Mouse (Mus musculus): ENCODE data around the gene Anp32a. TPM values are rescaled to one million over a fixed set of nuclear protein-coding genes. Genes with fewer than 3 reads are reported as not detected.

Anp32a gene
- polyA plus RNA-seq, 1 experiment = 83.9 TPM

GRCm38 (mm10) chr9:62366478-62367458 lies 25.7 kb downstream of the Anp32a start:
- Histone ChIP-seq H3ac (ENCODE audit: control insufficient read depth, insufficient read length) (no peak overlapping the region), H3K4me3 (no peak overlapping the region), H3K4me2 (ENCODE audit: low read depth) (no peak overlapping the region), H3K36me3 (ENCODE audit: control insufficient read depth, insufficient read depth) (no peaks in the 10 kb centered on the region), H3K79me2 (ENCODE audit: control insufficient read depth, insufficient read depth) (peaks cover 69% of the 10 kb centered on the region), H3K27me3 (ENCODE audit: control insufficient read depth, insufficient read depth, insufficient read length) (no peaks in the 10 kb centered on the region)
- TF ChIP-seq POLR2A (IDR thresholded peaks at IDR 0.05; ENCODE audit: insufficient read length, low read depth) = no peak
- TF ChIP-seq POLR2AphosphoS2 (IDR thresholded peaks at IDR 0.05; ENCODE audit: insufficient read length, low read depth) = no peak
- TF ChIP-seq CEBPB (IDR thresholded peaks at IDR 0.05; ENCODE audit: insufficient read depth, poor library complexity, severe bottlenecking) = no peak
- no peak for TF ChIP-seq E2F4 (IDR thresholded peaks at IDR 0.05; ENCODE audit: insufficient read depth)
- TF ChIP-seq TCF12 (IDR thresholded peaks at IDR 0.05; ENCODE audit: insufficient read depth, poor library complexity, severe bottlenecking) = no peak

GRCm38 (mm10) chr9:62367510-62368071 lies 26.5 kb downstream of the Anp32a start:
- Histone ChIP-seq H3ac (ENCODE audit: control insufficient read depth, insufficient read length) (no peak overlapping the region), H3K4me3 (no peak overlapping the region), H3K27me3 (ENCODE audit: control insufficient read depth, insufficient read depth, insufficient read length) (no peaks in the 10 kb centered on the region), H3K4me2 (ENCODE audit: low read depth) (no peak overlapping the region), H3K79me2 (ENCODE audit: control insufficient read depth, insufficient read depth) (peaks cover 61% of the 10 kb centered on the region), H3K36me3 (ENCODE audit: control insufficient read depth, insufficient read depth) (no peaks in the 10 kb centered on the region)
- no peak for TF ChIP-seq MAX (IDR thresholded peaks at IDR 0.05; ENCODE audit: low read depth)
- no peak for TF ChIP-seq MYOG (IDR thresholded peaks at IDR 0.05; ENCODE audit: control insufficient read depth in 1 of 3, insufficient read depth in 1 of 3, insufficient read length in 2 of 3, low read depth in 2 of 3)
- no peak for TF ChIP-seq POLR2AphosphoS2 (IDR thresholded peaks at IDR 0.05; ENCODE audit: insufficient read length, low read depth)
- no peak for TF ChIP-seq POLR2A (IDR thresholded peaks at IDR 0.05; ENCODE audit: insufficient read length, low read depth)
- TF ChIP-seq MYOD1 (IDR thresholded peaks at IDR 0.05; ENCODE audit: control insufficient read depth in 1 of 3, insufficient read length in 2 of 3, low read depth in 2 of 3) = no peak
- no peak for TF ChIP-seq REST (IDR thresholded peaks at IDR 0.05; ENCODE audit: insufficient read depth, insufficient read length)
- no peak for TF ChIP-seq E2F4 (IDR thresholded peaks at IDR 0.05; ENCODE audit: insufficient read depth)
- no peak for TF ChIP-seq SRF (IDR thresholded peaks at IDR 0.05; ENCODE audit: control insufficient read depth, insufficient read length, low read depth)
- TF ChIP-seq CEBPB (IDR thresholded peaks at IDR 0.05; ENCODE audit: insufficient read depth, poor library complexity, severe bottlenecking) = no peak
- no peak for TF ChIP-seq TCF3 (IDR thresholded peaks at IDR 0.05; ENCODE audit: insufficient read length, low read depth)

DNA sequence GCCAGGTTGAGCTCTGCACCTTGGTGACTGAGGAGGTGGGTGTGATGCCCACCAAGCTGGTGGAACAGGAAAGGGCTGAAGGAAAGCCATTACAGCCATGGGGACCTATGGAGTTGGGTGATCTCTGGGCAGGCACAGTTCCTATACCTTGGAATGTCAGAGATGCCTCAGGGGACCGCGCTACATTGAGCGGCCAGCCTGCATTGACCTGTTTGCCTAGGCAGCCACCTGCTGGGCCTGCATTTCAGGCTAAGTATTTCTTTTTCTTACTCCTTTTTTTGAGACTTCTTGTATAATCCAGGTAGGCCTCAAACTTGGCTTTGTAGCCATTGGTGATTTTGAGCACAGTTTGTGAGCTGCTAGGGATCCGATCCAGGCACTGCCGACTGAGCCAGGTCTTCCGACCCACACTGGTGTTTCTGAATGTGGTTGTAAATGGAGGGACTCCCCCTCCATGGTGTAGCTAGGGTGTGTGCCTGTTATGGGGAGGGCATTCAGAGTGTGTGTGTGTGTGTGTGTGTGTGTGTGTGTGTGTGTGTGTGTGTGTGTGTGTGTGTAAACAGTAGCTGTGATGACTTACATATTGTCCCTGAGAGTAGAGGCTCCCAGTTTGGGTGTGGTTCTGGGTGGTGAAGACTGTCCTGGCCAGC lies 27.3 kb downstream of the Anp32a start:
- Histone ChIP-seq H3K4me2 (ENCODE audit: low read depth) (no peak overlapping the region), H3K4me3 (no peak overlapping the region), H3K27me3 (ENCODE audit: control insufficient read depth, insufficient read depth, insufficient read length) (no peaks in the 10 kb centered on the region)

DNA sequence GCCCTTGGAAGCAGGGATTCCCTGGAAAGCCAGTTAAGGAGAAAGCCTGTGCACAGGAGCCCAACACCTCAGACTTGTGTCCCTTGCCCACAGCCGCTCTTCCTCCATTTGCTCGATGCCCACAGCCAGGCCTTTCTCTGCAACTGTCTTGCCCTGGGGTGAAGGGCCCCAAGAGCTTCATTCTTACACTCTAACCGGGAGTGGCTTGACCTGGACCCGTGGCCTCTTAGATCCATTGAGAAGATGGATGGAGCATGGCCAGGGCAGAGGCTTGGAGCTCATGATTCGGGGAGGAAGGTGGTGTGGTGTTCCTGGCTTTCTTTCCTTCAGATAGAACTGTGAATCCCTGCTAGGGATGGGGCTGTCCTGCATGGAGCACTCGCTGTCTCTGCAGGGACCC lies 28.1 kb downstream of the Anp32a start:
- H3ac ChIP-seq (ENCODE audit: control insufficient read depth, insufficient read length) = no peak overlapping the region
- no peak overlapping the region for H3K4me3 ChIP-seq
- H3K36me3 ChIP-seq (ENCODE audit: control insufficient read depth, insufficient read depth) = peaks cover 1% of the 10 kb centered on the region
- TF ChIP-seq USF1 (IDR thresholded peaks at IDR 0.05; ENCODE audit: low read depth) (no peak), MYOG (IDR thresholded peaks at IDR 0.05; ENCODE audit: control insufficient read depth in 1 of 3, insufficient read depth in 1 of 3, insufficient read length in 2 of 3, low read depth in 2 of 3) (no peak), REST (IDR thresholded peaks at IDR 0.05; ENCODE audit: insufficient read depth, insufficient read length) (no peak), TCF12 (IDR thresholded peaks at IDR 0.05; ENCODE audit: insufficient read depth, poor library complexity, severe bottlenecking) (no peak), MAX (IDR thresholded peaks at IDR 0.05; ENCODE audit: low read depth) (no peak), MYOD1 (IDR thresholded peaks at IDR 0.05; ENCODE audit: control insufficient read depth in 1 of 3, insufficient read length in 2 of 3, low read depth in 2 of 3) (no peak), POLR2A (IDR thresholded peaks at IDR 0.05; ENCODE audit: insufficient read length, low read depth) (no peak), POLR2AphosphoS2 (IDR thresholded peaks at IDR 0.05; ENCODE audit: insufficient read length, low read depth) (no peak), CEBPB (IDR thresholded peaks at IDR 0.05; ENCODE audit: insufficient read depth, poor library complexity, severe bottlenecking) (no peak), SRF (IDR thresholded peaks at IDR 0.05; ENCODE audit: control insufficient read depth, insufficient read length, low read depth) (no peak), E2F4 (IDR thresholded peaks at IDR 0.05; ENCODE audit: insufficient read depth) (no peak), TCF3 (IDR thresholded peaks at IDR 0.05; ENCODE audit: insufficient read length, low read depth) (no peak)
- no peak overlapping the region for H3K4me2 ChIP-seq (ENCODE audit: low read depth)
- H3K79me2 ChIP-seq (ENCODE audit: control insufficient read depth, insufficient read depth) = peaks cover 51% of the 10 kb centered on the region
- no peaks in the 10 kb centered on the region for H3K27me3 ChIP-seq (ENCODE audit: control insufficient read depth, insufficient read depth, insufficient read length)

More for the DNA sequence above, 27.3 kb downstream of the Anp32a start:
- H3K36me3 ChIP-seq (ENCODE audit: control insufficient read depth, insufficient read depth) = no peaks in the 10 kb centered on the region
- H3K79me2 ChIP-seq (ENCODE audit: control insufficient read depth, insufficient read depth) = peaks cover 53% of the 10 kb centered on the region
- TF ChIP-seq POLR2AphosphoS2 (IDR thresholded peaks at IDR 0.05; ENCODE audit: insufficient read length, low read depth) (no peak), E2F4 (IDR thresholded peaks at IDR 0.05; ENCODE audit: insufficient read depth) (no peak), POLR2A (IDR thresholded peaks at IDR 0.05; ENCODE audit: insufficient read length, low read depth) (no peak), USF1 (IDR thresholded peaks at IDR 0.05; ENCODE audit: low read depth) (no peak), TCF12 (IDR thresholded peaks at IDR 0.05; ENCODE audit: insufficient read depth, poor library complexity, severe bottlenecking) (no peak), MYOG (IDR thresholded peaks at IDR 0.05; ENCODE audit: control insufficient read depth in 1 of 3, insufficient read depth in 1 of 3, insufficient read length in 2 of 3, low read depth in 2 of 3) (no peak), REST (IDR thresholded peaks at IDR 0.05; ENCODE audit: insufficient read depth, insufficient read length) (no peak)
- no peak overlapping the region for H3ac ChIP-seq (ENCODE audit: control insufficient read depth, insufficient read length)
